Mouse (Mus musculus) testis, adult 2 months (tissue): Measurements from ENCODE around the gene Cdc42ep2.

ENCODE experiments used
- CTCF ChIP-seq: fragments of 200-500 bp; IDR thresholded peaks from 2 replicates; pipeline ENCODE4 v1.5.1; 2012; ENCODE audit warnings: low read depth, mild to moderate bottlenecking, inconsistent platforms, low read length, moderate library complexity; ENCODE audit not compliant: control insufficient read depth, insufficient read depth, insufficient replicate concordance
- POLR2A ChIP-seq: fragments of 200-500 bp; IDR thresholded peaks from 2 replicates; pipeline ENCODE4 v1.6.1; 2012; ENCODE audit warnings: low read depth, mild to moderate bottlenecking, inconsistent platforms, low read length, moderate library complexity; ENCODE audit not compliant: control insufficient read depth

- TF ChIP-seq CTCF (no peak), POLR2A (no peak)
Measured at GRCm38 (mm10) chr19:5927026-5927425, 2.4 kb upstream of the Cdc42ep2 start.
